Mouse (Mus musculus) 3134 (cell line): ENCODE measurements around the gene Abhd12b.
A peak's percentile ranks its signal among the peaks of the same experiment; 100 is the strongest.
"Not testable (repeated sequence)": the region's sequence is repeated elsewhere in the genome, so short reads cannot be mapped to it uniquely, and the experiment has no call there.

ENCODE experiments used
- DNase-seq: peaks from one replicate; pipeline ENCODE4 v3.0.0-alpha.2; 2011; ENCODE audit warnings: low spot score; ENCODE audit not compliant: insufficient read length; ENCODE audit errors: extremely low read depth

Gene Abhd12b

GRCm38 (mm10) chr12:70137626-70138025 lies 16.3 kb upstream of the Abhd12b start:
- no peak for DNase-seq

GRCm38 (mm10) chr12:70139871-70140270 lies 14.1 kb upstream of the Abhd12b start:
- DNase-seq, result no peak

GRCm38 (mm10) chr12:70140542-70140941 lies 13.4 kb upstream of the Abhd12b start:
- no peak for DNase-seq

- no peak for DNase-seq
Observed at GRCm38 (mm10) chr12:70140993-70141576, 12.9 kb upstream of the Abhd12b start.

- DNase-seq, result not testable (repeated sequence)
Observed at GRCm38 (mm10) chr12:70144106-70144587, 9.8 kb upstream of the Abhd12b start.

- DNase-seq, result no peak
Observed at GRCm38 (mm10) chr12:70144637-70145448, 9.1 kb upstream of the Abhd12b start.

GRCm38 (mm10) chr12:70145586-70145985 lies 8.4 kb upstream of the Abhd12b start:
- no peak for DNase-seq

GRCm38 (mm10) chr12:70147986-70148630 lies 5.8 kb upstream of the Abhd12b start:
- DNase-seq, result no peak

GRCm38 (mm10) chr12:70148631-70149265 lies 5.2 kb upstream of the Abhd12b start:
- no peak for DNase-seq

GRCm38 (mm10) chr12:70156222-70156621 lies 2.3 kb downstream of the Abhd12b start:
- DNase-seq, result no peak

GRCm38 (mm10) chr12:70157292-70158066 lies 3.5 kb downstream of the Abhd12b start:
- no peak for DNase-seq

- no peak for DNase-seq
Observed at GRCm38 (mm10) chr12:70161057-70161456, 7.1 kb downstream of the Abhd12b start.

GRCm38 (mm10) chr12:70164741-70165140 lies 10.8 kb downstream of the Abhd12b start:
- DNase-seq, result no peak

GRCm38 (mm10) chr12:70167950-70168349 lies 14.0 kb downstream of the Abhd12b start:
- DNase-seq, result no peak

GRCm38 (mm10) chr12:70169969-70170368 lies 16.0 kb downstream of the Abhd12b start:
- DNase-seq, result no peak

GRCm38 (mm10) chr12:70183507-70183906 lies 29.6 kb downstream of the Abhd12b start:
- not testable (repeated sequence) for DNase-seq

- DNase-seq, result no peak
Observed at GRCm38 (mm10) chr12:70184173-70184783, 30.3 kb downstream of the Abhd12b start.

GRCm38 (mm10) chr12:70192267-70192727 lies 38.4 kb downstream of the Abhd12b start:
- no peak for DNase-seq

GRCm38 (mm10) chr12:70195426-70195825 lies 41.5 kb downstream of the Abhd12b start:
- DNase-seq, result no peak

- peak; percentile 11 for DNase-seq
Observed at GRCm38 (mm10) chr12:70196341-70196740, 42.4 kb downstream of the Abhd12b start.
